Mouse (Mus musculus): ENCODE measurements around the gene Ccnc.
A peak's percentile ranks its signal among the peaks of the same experiment; 100 is the strongest.
"Not testable (repeated sequence)": the region's sequence is repeated elsewhere in the genome, so short reads cannot be mapped to it uniquely, and the experiment has no call there.

Gene Ccnc

GRCm38 (mm10) chr4:21726912-21727614 is 438 bp upstream of the Ccnc start:
- no peak for DNase-seq (ENCODE audit: low spot score)

GRCm38 (mm10) chr4:21739169-21739568 is 11.7 kb downstream of the Ccnc start:
- DNase-seq (ENCODE audit: low spot score) = no peak

GRCm38 (mm10) chr4:21744142-21744541 is 16.6 kb downstream of the Ccnc start:
- DNase-seq (ENCODE audit: low spot score) = not testable (repeated sequence)

DNA sequence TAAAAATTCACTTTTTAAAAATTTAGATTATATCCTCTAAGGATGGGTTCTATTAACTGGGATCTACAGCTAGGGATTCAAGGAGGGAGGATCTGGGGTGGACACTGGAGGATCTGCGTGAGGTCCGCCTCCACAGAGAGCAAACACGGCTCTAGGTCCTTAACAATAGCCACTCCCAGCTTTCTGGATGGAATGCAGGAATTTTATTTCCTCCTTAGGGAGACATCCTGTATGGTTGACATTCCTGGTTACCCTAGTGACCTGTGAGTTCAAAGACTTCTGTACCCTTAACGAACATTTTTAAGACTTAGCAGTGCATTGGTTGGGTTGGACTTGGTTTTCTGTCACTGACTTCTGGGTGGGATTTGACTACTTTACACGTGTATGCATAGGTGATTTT is 18.2 kb downstream of the Ccnc start:
- DNase-seq (ENCODE audit: low spot score) = no peak

GRCm38 (mm10) chr4:21755123-21755789 is 27.8 kb downstream of the Ccnc start:
- no peak for DNase-seq (ENCODE audit: low spot score)

- no peak for DNase-seq (ENCODE audit: low spot score)
Measured at GRCm38 (mm10) chr4:21758860-21759259, 31.4 kb downstream of the Ccnc start.

DNA sequence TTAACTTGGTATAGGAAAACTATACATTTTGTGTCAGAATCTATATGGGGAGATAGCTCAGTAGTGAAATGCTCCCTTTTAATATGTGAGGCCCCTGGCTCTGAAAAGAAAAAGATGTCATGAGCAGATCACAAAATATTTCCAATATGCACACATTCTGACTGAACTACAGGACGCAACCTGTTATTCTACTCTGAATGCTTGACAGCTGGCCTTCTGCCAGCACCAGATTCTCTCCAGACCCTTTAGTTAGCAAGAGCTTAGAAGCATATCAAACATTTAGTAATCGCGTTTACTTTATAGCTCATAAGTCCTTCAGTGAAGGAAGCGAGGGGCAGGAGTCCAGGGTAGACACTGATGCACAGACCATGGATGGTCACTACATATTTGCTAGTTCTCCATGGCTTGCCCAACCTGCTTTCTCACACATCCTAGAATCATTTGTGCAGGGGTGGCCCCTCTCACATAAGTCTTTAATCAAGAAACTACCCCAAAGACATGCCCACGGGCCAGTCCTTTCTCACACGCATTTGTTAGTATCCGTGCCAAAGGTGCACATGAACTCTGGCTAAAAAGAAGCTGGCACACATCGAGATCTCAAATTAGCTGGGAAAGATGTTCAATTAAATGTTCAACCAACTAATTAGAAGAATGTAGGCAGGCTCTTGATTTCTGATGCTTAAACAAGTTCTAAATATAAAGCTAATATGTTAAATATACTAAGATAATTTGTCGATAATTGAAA is 34.1 kb downstream of the Ccnc start:
- no peak for DNase-seq (ENCODE audit: low spot score)

DNA sequence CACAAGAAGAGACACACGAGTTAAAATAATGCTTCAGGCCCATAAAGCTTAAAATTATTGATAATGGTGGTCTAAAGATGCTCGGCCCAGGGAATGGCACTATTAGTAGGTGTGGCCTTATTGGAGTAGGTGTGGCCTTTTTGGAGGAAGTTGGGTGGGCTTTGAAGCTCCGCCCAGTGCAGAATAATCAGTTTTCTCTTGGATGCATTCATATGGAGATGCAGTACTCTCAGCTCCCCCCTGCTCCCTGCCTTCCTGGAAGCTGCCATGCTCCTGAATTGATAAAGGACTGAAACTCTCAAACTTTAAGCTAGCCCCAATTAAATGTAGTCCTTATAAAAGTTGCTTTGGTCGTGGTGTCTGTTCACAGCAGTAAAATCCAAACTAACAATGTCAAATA is 36.3 kb downstream of the Ccnc start:
- DNase-seq (ENCODE audit: low spot score) = no peak

- DNase-seq (ENCODE audit: low spot score) = no peak
Measured at GRCm38 (mm10) chr4:21766171-21766862, 38.8 kb downstream of the Ccnc start.

GRCm38 (mm10) chr4:21766863-21767304 is 39.4 kb downstream of the Ccnc start, which contains the start of the genes Usp45 and Tstd3:
TSS of gene Usp45 (plus strand) at chr4:21767156.
TSS of gene Tstd3 (minus strand) at chr4:21767212.
- DNase-seq (ENCODE audit: low spot score) = peak; percentile 45

DNA sequence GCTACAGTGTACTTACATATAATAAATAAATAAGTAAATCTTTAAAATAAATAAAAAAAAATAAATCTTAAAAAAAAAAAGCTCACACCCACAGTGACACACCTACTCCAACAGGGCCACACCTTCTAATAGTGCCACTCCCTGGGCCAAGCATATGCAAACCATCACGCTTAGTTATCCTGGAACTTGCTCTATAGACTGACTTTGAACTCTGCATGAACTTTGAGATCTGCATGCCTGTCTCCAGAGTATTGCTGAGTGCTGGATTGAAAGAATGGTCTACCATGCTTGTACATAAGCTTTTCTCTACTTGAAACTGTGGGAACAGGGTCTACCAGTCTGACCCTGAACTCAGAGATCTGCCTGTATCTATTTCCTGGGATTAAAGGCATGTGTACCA is 43.6 kb downstream of the Ccnc start:
- no peak for DNase-seq (ENCODE audit: low spot score)

DNA sequence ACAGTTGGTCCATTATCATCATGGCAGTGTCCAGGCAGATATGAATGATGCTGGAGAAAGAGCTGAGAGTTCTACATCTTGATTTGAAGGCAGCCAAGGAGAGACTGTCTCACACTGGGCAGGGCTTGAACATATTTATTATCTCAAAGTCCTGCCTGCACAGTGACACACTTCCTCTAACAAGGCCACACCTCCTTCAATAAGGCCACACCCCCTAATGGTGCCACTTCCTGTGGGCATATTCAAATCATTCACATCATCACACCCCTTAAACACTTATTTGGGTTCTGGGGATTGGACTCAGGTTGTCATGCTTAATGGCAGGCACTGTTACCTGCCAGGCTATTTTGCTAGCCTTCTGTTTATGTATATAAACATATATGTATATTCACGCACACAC is 44.8 kb downstream of the Ccnc start:
- no peak for DNase-seq (ENCODE audit: low spot score)

- DNase-seq (ENCODE audit: low spot score) = peak; percentile 85
Measured at GRCm38 (mm10) chr4:21776091-21776945, 48.8 kb downstream of the Ccnc start.

DNA sequence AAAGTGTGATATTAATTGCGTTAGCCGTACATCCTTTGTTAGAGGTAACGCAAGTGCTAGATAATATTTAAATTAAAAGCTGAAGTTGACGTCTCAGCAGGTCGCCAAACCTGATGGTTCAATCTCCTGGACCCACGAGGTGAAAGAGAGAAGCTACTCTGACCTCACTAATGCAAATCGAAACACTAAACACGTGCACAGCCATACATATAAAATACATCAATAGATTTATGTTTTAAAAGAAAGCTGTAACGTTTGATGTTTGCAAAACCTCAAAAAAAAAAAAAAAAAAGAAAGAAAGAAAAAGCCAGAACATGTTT is 49.4 kb downstream of the Ccnc start:
- DNase-seq (ENCODE audit: low spot score) = no peak

GRCm38 (mm10) chr4:21780816-21781726 is 53.6 kb downstream of the Ccnc start:
- DNase-seq (ENCODE audit: low spot score) = no peak

DNA sequence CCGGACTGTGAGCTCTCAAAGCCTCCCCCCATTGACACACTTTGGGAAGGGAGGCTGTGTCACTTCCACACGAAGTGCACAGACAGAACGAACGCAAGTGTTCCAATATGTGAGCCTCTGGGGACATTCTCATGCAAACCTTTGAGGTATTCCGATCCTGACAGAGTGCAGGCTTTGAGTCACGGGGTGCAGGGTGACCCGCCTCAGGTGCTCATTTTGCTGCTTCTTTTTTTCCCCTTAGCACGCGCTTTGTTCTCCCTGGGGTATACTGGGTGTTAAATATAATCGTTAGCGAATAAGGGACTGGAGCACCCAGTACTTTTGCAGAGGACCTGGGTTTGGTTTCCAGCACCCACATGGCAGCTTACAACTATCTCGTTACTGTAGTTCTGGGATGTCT is 58.8 kb downstream of the Ccnc start:
- no peak for DNase-seq (ENCODE audit: low spot score)

DNA sequence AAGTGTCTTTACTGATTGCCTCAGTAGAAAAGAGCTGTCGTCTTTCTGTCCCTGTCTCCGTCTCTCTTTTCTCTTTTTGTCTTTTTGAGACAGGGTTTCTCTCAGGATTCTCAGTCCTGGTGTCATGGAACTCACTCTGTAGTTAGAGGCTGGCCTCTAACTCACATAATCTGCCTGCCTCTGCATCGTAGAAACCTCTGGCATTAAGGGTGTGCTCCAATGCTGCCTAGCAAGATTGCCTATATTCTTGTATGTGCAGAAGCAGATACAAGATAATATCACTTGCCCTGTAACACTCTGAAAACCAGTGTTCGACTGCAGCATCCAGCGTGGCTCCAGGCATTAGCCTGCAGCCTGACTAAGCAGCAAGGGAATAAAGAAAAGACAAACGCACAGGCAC is 61.4 kb downstream of the Ccnc start:
- no peak for DNase-seq (ENCODE audit: low spot score)

DNA sequence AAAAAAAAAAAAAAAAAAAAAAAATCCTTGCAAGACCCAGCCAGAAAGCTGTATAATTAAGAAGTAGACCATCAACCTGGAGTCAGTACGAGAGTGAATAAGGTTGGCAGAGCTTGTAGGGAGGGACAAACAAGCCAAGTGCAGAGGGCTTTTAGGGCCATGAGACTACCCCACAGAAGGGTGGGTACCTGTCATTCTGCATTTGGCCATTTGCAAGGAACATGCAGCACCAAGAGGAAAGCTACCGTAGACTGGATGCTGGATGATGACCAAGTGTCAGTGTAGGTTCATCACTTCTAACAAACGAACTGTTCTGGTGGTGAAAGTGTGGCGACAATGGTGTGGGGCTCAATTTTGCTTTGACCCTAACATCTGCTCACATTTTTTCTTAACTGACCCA is 62.3 kb downstream of the Ccnc start:
- DNase-seq (ENCODE audit: low spot score) = no peak

DNA sequence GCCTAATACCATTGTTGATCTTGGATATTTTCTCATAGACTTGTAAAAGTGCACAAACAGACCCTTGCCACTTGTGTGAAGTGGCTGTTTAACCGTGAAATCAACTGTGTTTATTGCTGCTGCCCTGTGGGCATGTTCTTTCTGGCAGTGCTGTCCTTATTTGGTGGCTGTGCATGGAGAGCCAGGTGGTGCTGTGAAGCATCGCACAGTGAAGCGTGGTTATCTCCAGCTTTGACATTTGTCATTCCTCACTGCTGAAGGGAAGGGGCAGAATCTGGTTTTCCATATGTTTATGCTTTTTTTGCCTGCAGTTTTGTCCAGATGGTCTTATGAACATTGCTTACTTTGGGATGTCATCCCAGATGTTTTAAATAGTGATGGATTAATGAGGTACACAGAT is 66.1 kb downstream of the Ccnc start:
- no peak for DNase-seq (ENCODE audit: low spot score)

- DNase-seq (ENCODE audit: low spot score) = no peak
Measured at GRCm38 (mm10) chr4:21801013-21801412, 73.5 kb downstream of the Ccnc start.

Data from ovary, adult 18-20 months (tissue).